Comparison of ENCODE assay signal across 14 mouse cellular contexts in the genomic region with DNA sequence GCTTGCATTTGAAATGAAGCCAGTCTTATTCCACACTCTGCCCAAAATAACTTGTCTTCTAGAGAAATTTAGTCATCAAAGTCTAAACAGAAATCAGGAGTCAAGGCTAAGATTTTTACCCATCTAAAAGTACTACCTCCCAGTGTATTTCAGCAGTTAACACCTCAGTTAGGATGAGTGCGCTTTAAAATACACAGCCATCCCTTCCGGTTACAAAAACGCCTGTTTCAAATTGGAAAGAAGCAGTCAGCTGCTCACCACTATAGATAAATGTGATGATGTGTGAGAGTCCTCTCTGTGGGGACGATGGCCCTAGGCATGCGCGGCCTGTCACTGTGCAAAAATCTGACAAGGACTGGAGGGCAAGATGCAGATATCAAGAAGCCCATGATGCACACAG.
"Had no signal": no experiment of that assay in that cellular context is flagged by ENCODE, and none has a peak within 500 bp of the region (broad histone marks: within the 10 kb centered on the region; RNA-seq: fewer than 3 reads in every experiment).

No protein-coding gene starts in this region.

- H3K36me3 ChIP-seq: kidney, embryonic 15.5 days; limb, embryonic 10.5 days; liver, embryonic 12.5 days; lung, embryonic 15.5 days; midbrain, embryonic 12.5 days; neural tube, embryonic 13.5 days had no signal

- H3K9me3 ChIP-seq: kidney, embryonic 15.5 days; limb, embryonic 10.5 days; liver, embryonic 12.5 days; lung, embryonic 15.5 days; midbrain, embryonic 12.5 days; neural tube, embryonic 13.5 days had no signal

- H3K4me1 ChIP-seq: limb, embryonic 10.5 days; midbrain, embryonic 12.5 days had no signal

- H3K27ac ChIP-seq: kidney, embryonic 15.5 days; limb, embryonic 10.5 days; liver, embryonic 12.5 days; lung, embryonic 15.5 days; macrophage; midbrain, embryonic 12.5 days; neural tube, embryonic 13.5 days had no signal

- DNase-seq: kidney, adult 2 months; kidney, postnatal 14 days; lung, postnatal 14 days; spleen, adult 18-20 months; thymus, adult 2 months; thymus, postnatal 25 days had no signal

- H3K4me3 ChIP-seq: kidney, embryonic 15.5 days; limb, embryonic 10.5 days; liver, embryonic 12.5 days; lung, embryonic 15.5 days; megakaryocyte, embryonic 14.5 days; midbrain, embryonic 12.5 days; neural tube, embryonic 13.5 days had no signal

- H3K27me3 ChIP-seq: kidney, embryonic 15.5 days; liver, embryonic 12.5 days; lung, embryonic 15.5 days; midbrain, embryonic 12.5 days; neural tube, embryonic 13.5 days had no signal
